Mouse (Mus musculus): ENCODE measurements around the gene T2.
"Not testable (repeated sequence)": the region's sequence is repeated elsewhere in the genome, so short reads cannot be mapped to it uniquely, and the experiment has no call there.

The T2 gene

DNA sequence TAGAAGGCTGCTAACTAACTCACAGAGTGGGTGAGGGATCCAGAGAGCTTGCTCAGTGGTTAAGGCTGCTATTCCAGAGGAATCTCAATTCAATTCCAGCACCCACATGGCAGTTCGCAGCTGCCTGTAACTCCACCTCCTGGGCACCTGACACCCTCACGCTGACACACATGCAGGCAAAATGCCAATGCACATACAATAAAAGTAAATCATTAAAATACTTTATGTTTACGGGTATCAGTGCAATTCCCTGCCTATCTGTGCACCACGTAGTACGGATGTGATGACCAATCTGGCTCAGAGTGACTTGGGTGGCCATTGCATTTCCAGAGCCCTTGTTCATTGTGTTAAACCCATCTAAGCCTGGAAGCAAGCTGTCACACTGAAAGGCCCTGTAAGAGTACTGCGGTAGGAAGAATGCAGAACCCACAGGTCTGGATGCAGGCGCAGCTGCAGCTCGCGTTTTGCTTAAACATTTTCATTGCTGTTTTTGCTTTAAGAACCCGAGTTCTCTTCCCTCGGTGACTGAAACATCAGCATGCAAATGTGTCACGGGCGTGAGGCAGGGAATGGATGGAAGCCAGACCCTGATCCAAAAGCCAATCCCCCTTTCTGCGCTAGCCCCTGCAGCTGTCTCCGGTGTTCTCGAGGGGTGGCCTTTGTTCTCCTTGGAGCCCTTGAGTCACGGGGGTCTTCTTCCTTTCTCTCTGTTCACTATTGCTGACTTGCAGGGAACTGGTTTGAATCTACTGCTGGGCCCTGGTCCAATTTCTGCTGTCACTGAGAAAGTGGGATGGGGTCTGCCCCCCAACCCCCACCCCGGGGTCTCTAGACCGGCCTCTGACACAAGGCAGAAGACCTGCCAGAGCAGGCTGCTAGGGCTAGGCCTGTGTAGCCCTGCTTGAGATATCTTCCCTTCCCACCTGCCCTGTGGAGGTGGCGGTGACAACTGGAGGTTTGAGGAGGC lies 12.0 kb downstream of the T2 start:
- DNase-seq (ENCODE audit: extremely low spot score, low spot score), result peak; percentile 33

DNA sequence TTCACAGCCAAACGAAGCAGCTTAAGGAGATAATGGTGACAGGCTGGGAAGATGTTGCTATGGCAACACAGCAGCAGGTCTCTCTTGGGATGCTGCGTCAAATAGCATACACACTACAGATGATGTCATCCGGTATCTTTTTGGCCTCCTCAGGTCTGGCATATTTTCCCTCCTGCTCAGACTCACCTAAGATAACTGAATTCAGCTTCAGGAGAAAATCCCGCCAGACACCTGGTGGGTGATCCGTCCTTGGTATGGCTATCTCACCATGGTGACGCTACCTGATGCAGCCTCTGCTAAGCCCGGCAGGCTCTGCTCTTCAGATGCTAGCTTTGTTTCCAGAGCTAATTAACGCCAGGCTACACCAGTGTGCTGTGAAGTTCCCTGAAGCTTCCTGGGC lies 12.8 kb downstream of the T2 start:
- DNase-seq (ENCODE audit: extremely low spot score, low spot score), result peak; percentile 23

DNA sequence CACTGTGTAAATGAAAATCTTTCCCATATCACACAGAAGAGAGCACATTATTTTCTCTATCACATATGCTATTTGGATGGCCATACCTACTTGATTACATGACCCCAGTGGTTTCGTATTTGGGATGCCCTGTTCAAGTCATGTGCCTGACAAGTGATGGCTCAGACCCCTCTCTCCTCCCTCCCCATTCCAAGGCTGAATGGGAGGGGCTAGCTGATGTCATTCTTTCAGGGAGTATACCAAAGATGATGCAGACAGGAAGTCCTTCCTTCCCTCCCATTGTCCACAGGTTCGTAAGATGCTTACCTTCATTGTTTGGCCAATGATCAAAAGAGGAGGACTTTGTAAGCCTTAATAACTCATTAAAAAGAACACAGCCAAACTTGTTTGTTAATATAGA lies 13.4 kb downstream of the T2 start:
- DNase-seq (ENCODE audit: extremely low spot score, low spot score), result no peak

DNA sequence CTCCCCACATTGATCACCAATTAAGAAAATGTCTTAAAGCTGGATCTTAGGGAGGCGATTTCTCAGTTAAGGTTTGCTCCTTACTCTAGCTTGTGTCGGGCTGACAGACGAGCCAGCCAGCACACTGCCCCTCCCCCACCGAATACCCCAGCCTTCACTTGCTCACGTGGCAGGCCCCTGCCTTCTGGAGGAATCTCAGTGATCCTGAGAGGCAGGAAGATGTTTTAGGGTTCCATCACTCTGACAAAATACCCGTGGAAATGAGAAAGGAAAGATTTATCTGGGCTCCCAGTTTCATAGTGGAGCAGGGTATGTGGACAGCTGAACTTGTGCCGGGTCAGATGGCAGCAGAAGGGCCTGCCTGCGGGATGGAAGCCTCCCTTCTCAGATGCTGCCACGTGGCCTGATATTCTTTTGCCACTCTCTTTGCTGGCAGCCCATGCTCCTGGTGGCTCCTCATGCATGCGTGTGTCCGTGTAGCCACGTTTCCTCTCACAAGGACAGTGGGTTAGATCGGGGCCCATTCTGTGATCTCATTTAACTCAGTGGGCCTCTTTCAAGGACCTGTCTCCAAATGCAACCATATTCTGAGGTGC lies 14.9 kb downstream of the T2 start:
- DNase-seq (ENCODE audit: extremely low spot score, low spot score), result peak; percentile 53

DNA sequence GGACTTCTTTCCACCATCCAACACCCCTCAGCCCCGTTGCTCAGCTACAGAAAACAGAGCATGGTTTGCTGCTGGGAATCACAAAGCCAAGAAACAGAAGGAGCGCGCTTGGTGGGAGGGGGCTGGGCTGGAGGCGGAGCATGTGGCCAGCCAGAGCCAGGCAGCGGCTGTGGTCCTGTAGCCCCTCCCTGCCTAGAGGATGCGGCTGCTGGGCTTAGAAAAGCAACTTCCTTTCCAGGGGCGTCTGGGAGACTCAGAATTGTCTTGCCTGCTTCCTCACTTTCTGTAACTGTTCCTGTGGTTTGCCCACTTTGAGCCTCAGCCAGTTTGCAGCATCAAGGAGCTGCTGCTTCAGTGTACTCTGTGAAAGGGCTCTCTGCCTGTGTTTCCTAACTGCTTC lies 16.0 kb downstream of the T2 start:
- peak; percentile 88 for DNase-seq (ENCODE audit: extremely low spot score, low spot score)

DNA sequence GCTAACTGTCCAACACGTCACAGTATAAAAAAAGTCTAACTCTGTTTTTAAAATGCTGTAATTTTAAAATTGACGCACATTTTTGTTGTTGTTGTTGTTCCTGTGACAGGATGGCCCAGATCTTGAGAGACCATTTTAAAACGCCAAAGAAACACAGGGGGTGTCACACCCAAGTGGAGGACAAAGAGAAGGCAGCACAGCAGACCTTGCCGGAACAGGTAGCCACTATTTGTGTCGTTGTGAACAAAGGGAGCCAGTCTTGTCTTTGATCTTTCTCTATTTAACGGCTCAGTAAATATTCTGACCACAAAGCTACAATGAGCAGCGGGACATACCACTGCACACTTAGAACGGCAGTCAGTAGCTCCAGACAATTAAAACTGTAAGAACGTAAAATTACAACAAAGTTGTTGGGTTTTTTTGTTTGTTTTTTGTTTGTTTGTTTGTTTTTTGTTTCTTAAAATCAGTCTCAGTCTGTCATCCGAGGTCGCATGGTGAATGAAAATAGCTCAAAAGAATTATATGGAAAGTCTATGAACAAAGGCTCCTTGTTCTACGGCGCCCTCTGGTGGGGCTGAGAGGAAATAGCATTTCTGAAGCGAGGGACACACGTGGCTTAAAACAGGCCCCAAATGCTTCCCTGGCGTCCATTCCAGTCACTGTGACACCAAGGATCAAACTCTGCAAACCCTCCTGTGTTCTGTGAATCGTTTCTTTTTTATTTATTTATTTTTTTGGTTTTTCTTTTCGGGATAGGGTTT lies 16.7 kb downstream of the T2 start:
- peak; percentile 83 for DNase-seq (ENCODE audit: extremely low spot score, low spot score)

DNA sequence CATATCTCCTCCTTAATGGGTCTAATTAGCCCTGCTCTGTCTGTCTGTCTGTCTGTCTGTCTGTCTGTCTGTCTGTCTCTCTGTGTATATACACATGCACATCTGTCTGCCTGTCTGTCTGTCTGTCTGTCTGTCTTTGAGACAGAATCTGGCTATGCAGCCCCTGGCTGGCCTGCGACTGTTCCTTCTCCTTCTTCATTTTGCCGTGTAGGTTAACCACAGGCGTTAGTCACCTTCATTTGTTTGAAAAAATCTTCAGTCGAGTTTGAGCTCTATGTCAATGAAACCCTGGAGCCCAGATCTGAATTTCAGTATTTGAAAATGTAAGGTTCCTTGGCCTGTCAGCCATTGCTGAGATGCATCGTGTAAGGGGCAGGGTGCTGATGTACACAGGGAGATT lies 21.5 kb downstream of the T2 start:
- DNase-seq (ENCODE audit: extremely low spot score, low spot score), result no peak

DNA sequence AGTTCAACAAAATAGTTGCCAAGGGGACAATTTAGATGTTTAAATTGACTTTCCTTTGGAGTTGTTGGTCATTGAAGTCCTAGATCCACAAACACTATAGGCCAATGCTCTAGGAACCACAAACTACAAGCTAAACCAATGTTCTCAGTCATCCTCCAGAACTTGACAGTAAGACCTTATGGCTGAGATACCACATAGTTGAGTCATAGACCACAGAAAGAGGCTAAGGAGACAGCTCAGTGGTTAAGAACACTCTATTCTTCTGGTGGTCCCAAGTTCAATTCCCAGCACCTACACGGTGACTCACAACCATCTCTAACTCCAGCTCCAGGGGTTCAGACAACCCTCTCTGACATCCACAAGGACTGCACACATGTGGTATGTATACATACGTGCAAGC lies 29.6 kb downstream of the T2 start:
- no peak for DNase-seq (ENCODE audit: extremely low spot score, low spot score)

DNA sequence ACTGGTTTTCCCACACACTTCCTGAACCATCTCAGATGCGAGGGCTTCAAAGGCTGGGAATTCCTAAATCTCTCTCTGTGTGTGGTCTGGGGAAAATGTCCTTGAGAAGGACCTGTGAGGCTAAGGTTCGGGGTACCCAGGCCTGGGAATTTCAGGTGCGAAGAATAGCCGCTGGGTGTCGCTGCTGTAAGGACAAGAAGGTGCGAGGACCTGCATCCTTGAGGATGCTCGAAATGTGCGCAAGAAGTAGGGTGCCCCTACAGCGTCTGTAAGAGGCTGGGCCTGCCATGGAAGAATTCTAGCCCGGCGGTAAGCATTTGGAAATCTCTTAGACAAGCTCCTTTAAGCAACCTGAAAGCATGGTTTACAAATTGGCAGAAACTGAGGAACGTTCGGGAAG lies 32.7 kb downstream of the T2 start:
- peak; percentile 60 for DNase-seq (ENCODE audit: extremely low spot score, low spot score)

DNA sequence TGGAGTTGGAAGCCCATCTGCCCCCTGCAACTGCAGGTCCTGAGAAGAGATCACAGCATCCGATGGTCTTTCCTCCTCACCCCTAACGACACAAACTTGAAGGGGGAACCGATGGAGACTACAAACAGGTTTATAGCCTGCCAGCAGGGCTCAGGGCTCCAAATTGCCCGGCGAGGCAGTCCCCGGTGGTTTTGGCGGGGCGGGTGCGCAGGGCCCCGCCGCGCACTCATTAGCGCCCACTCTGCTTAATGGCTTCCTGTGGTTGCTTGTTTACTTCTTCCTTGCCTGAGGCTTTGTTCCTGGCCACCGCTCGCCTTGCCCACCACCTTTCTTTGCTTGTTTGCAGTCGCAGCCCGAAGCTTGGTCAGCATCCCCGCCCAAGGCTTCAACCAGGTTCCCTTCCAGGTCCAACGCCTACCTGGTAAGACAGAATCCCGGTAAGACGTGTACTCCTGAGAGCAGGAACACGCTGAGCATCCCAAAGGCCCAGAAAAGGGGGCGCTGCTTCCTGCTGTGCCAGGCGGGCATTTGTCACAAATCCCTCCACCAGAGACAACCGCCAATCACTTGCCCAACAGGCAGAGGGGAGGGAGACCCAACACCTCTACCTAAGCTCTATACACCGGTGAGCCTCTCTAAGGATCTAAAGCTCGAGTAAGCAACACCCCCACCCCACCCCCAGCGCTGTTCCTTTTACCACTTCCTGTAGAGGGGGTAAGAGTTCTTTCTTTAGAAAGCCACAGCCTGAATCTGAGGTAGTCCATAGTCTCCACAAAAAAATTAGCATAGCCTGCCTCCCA lies 33.4 kb downstream of the T2 start:
- no peak for DNase-seq (ENCODE audit: extremely low spot score, low spot score)

DNA sequence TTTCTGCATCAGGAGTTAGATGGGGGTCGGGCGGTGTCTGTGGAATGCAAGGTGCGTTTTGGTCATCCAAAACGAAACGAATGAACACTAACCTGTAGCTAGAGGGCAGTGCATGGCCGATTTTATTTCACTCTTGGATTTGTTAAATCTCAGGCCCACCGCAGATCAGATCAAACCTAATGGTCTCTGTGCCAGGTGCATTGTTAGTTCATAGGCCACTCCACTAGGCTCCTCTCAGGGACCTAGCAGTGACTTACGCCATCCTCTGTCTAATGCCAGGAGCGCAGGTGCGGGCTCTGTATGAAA lies 34.0 kb downstream of the T2 start:
- no peak for DNase-seq (ENCODE audit: extremely low spot score, low spot score)

DNA sequence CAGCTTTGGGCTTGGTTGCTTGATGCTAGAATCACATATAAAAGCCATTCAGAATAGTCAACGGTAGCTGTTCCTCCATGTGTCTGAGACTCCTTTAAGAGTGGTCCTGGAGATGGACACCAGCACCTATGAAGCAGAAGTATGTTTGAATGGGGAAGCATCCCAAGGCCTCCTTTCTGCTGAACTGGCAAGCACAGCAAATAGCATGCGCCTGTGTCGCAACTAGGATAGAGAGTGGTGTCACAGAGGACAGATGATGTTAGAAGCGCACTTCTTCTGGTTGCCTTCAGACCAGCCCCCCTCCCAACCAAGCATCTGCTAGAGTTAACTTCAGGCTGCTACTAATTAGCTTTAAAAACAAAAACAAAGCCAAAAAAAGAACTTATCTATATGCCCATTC lies 34.7 kb downstream of the T2 start:
- DNase-seq (ENCODE audit: extremely low spot score, low spot score), result no peak

DNA sequence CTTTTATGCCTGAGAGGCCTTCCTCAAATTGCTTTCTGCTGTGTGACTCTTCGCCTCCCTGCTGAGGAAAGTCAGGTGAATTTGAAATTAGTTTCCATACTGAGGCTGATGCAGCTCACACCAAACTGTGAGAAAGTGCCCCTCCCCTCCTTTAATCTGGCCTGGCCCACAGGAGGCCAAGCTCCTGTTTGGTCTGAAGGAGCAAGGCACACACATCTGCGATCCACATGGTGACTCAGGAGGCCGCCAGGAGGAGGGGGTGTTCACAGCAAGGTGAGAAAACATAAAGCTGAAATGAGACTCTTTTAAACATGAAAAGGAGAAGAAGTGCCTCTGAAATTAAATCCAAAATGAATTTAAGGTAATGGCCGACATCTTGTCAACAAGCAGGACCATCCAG lies 40.6 kb downstream of the T2 start:
- peak; percentile 54 for DNase-seq (ENCODE audit: extremely low spot score, low spot score)

DNA sequence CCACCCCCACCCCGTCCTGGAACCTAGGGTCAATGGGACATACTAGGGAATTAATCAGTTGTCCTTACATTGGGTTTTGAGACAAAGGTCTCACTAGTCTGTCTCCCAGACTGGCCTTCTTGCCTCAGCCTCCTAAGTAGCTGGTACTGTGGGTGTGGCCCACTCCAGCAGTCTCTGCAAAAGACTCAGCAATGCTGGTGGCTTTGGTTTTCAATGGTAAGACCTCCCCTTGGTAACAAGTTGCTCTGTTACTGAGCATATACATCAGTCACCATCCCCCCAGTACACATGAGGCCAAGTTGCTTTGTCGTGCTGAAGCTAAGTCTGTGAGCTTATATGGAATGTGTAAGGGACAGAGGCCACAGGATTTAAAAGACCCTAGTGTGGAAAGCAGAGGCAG lies 42.2 kb downstream of the T2 start:
- DNase-seq (ENCODE audit: extremely low spot score, low spot score), result no peak

DNA sequence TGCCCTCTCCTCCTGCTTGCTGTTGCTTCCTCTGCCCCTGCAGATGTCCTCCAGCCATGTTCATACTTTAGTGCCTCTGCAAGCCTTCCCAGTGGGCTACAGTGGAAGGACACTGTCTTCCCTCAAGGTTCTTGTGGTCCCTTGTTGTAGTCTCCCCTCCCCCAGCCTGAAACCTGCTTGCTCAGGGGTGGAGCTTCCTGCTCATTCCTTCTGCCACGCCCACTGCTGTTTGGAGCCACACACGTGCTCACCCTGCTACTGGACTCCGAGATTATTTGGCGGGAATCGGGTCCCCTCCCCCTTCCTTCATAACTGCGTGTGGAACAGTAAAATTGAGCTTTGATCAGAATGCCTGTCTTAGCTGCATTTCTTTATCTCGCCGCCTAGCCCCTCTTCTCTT lies 48.1 kb downstream of the T2 start:
- DNase-seq (ENCODE audit: extremely low spot score, low spot score), result not testable (repeated sequence)

DNA sequence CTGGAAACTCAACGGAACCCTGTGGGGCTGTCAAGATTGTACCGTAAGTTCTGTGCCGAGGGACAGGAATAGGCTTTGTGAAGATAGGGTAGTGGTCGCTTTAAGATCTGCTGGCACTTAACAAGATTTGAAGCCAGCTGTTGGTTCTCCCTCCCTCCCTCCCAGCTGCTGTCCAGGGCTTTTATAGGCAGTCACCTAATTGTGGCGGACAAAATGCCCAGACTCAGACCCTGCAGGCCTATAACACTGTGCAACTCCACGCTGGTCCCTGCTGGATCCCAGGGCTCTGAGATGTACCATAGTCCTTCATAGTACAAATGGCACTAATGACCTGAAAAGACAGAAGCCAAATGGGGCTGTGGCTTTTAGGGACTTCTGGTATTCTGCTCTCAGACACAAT lies 50.5 kb downstream of the T2 start:
- DNase-seq (ENCODE audit: extremely low spot score, low spot score), result no peak

DNA sequence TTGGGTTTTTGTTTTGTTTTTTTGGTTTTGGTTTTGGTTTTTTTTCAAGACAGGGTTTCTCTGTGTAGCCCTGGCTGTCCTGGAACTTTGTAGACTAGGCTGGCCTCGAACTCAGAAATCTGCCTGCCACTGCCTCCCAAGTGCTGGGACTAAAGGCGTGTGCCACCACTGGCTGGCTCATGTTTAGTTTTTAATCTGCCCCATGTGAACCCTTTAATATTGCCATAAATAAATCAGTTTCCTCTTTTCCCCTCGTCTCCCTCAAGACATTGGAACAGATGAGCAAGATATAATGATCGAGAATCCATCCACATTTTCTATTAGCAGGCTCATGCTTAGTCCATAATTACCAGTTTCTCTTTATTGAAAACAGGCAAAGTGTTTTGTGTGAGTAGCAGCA lies 52.2 kb downstream of the T2 start:
- not testable (repeated sequence) for DNase-seq (ENCODE audit: extremely low spot score, low spot score)

DNA sequence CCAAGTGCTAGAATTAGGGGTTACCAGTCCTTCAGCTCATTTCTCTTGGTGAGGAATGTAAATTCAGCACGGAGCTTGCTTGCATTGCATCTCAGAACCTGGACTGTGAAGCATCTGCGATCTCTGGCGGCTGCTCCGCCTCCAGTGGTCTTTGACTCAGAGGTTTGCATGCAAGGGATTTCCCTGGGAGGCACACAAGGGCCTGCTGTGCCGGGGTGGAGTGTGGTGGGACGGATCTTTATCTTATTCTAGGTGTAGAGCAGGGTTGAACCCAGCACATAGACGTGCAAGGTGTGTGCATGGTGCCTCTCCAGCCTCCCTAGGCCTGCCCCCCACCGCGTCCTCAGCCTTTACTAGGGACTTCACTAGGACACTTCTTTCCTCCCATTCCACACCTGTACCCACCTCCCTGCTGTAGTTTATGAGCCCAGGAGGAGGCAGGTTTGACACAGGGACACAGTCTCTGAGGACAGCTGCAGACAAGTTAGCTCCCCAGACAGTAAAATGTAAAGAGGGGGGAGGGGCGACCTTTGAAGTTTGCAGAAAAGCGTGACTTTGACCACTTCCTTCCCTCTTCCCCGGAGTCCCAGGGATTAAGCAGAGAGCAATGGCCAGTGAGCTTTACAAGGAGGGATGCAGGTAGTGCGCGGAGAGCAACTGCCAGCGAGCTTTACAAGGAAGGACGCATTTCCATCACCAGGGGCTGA lies 53.0 kb downstream of the T2 start:
- DNase-seq (ENCODE audit: extremely low spot score, low spot score), result no peak

DNA sequence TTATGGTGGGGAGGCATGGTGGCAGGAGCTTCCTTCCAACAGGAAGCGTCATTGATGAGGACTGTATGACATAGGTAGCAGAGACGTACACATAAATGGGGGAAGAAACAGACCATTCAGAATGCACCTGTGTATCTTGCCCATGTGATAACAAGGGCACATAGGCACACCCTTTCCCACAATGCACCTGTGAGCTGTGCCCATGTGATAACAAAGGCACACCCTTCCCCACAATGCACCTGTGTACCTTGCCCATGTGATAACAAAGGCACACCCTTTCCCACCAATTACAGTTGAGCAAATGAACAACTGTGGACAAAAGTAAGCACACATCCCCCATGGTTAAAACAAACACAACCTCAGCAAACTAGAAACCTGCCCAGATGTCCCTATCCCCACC lies 54.5 kb downstream of the T2 start:
- no peak for DNase-seq (ENCODE audit: extremely low spot score, low spot score)

DNA sequence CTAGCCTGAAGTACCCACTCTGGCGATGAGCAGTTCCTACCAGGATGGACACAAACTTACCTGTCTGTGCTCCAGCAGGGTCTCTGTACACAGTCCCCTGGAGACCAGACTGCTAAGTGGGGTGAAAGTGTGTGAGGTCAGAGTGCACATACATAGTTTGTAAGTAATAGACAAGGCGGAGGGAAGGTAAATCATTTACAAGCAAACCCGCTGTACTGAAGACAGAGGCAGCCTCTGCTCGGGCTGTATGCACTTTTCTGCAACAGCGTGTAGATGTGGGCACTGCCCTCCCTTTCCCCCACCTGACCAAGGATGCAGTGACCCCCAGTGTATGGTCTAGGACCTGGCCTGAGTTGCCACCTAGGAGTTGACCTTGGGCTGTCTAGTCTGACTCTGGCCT lies 57.9 kb downstream of the T2 start:
- no peak for DNase-seq (ENCODE audit: extremely low spot score, low spot score)

DNA sequence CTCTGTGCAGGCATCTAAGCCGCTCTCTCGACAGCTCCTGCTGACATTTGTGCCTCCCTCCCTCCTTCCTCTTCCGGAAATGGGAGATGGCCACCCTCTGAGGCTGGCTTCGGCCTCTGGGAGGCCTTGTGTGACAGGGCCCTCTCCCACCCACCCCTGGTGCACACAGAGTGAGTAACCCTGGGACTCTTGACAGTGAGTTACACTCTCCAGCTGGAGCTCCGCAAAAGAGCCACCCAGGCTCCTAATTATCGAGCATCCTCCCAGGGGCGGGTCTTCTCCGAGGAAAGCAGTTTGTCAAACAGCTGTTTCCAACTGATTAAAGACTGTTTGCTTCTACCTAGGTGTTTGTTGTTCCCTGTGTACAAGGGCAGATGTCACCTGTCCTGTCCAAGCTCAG lies 59.7 kb downstream of the T2 start:
- DNase-seq (ENCODE audit: extremely low spot score, low spot score), result no peak
